Mouse (Mus musculus): Measurements from ENCODE around the gene Dck.
"Not testable (repeated sequence)": the region's sequence is repeated elsewhere in the genome, so short reads cannot be mapped to it uniquely, and the experiment has no call there.

The Dck gene

DNA sequence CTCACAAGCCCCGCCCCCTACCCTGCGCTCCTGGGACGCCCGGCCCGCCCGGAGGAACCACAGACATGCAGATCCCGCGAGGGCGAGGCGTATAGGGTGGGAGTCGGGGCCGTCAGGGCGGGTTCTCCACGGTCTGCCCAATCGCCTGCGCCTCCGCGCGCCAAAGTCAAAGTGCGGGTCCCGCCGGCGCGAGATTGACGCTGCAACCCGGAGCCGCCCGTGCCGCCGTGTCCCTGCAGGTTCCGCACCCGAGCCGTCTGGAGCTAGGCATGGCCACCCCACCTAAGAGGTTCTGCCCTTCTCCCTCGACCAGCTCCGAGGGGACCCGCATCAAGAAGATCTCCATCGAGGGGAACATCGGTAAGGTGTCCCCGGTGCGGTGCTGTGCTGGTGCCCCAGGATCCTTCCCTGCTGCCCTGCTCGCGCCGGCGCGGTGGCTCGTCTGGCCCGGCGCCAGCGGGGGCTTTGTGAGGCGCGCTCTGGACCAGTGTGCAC, at the start of gene Dck:
Gene Dck, plus strand, starts transcription at position 10 of the 495 bp plus-strand sequence.
- DNase-seq (ENCODE audit: low read depth), result peak; percentile 97

DNA sequence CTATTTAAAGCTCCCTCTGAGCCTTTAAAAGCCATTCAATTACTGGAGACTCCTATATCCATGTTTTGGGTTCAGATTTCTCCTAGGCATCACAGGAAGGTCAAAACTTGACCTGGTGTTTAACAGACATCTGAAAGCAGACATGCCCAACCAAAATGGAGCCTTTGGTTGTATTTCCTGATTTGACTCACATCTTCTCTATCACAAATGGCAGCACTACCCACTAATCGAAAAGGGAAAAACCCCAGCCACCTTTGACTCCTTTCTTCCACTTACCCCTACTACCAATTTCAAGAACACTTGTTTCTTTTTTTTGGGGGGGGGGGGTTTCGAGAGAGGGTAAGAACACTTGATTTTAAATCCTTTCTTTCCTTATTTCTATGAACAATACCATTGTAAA, 47.8 kb upstream of the Dck start:
- DNase-seq (ENCODE audit: low read depth), result no peak

DNA sequence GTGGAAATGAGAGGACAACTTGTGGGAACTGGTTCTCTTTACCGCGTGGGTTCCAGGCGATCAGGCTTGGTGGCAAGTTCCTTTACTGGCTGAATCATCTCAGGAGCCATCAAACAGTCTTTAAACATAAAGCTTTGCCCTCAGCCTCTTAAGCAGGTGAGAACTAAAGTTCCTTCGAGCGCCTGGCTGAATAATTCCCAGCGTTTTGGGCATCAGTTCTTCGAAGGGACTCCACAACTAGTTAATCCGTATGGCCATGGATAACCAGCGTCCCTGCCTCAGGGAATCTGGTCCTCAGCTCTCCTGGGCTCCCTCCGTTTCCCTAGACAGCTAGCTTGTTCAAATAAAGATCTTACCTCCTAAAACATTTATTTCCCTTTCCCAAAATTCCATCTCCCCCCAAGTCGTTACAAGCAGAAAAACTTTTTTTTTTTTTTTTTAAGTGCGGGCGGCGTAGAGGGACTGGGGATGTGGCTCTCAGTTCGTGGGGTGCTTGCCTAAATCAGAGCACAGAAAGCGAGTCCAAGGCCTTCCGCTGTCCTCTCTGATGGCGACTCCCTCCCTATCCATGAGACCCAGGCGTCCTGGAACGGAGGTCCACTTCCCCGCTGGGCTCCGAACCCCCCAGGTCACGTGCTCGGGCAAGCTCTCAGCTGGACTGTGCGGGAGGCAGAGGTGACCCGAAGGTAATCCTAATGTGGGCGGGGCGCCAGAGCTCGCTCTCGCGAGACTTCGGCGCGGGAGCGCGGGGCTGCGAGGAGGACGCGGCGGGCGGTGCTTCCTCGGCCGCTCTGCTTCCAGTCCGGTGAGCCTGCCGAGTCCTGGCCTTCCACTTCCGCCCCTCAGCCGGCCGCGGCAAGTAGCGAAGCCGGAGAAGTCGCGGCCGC, 44.4 kb upstream of the Dck start, which contains the start of gene Mob1b:
Gene Mob1b, plus strand, starts transcription at position 740 of the 887 bp plus-strand sequence.
- peak; percentile 95 for DNase-seq (ENCODE audit: low read depth)

DNA sequence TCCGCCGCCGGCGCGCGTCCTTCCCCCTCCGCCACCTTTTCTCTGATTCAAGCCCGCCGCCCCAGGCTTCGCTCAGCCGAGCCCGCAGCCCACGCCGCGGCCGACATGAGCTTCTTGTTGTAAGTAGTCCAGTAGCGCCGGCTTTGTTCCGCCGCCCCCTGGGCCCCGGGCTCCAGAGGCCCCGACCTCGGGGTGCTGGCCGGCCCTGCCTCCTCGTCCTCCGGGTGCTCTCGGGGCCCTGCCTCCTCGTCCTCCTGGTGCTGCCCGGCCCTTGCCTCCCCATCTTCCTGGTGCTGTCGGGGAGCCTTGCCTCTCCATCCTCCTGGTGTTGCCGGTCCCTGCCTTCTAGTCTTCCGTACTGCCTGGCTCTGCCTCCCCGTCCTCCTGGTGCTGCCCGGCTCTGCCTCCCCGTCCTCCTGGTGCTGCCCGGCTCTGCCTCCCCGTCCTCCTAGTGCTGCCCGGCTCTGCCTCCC, 43.8 kb upstream of the Dck start:
- DNase-seq (ENCODE audit: low read depth), result no peak

DNA sequence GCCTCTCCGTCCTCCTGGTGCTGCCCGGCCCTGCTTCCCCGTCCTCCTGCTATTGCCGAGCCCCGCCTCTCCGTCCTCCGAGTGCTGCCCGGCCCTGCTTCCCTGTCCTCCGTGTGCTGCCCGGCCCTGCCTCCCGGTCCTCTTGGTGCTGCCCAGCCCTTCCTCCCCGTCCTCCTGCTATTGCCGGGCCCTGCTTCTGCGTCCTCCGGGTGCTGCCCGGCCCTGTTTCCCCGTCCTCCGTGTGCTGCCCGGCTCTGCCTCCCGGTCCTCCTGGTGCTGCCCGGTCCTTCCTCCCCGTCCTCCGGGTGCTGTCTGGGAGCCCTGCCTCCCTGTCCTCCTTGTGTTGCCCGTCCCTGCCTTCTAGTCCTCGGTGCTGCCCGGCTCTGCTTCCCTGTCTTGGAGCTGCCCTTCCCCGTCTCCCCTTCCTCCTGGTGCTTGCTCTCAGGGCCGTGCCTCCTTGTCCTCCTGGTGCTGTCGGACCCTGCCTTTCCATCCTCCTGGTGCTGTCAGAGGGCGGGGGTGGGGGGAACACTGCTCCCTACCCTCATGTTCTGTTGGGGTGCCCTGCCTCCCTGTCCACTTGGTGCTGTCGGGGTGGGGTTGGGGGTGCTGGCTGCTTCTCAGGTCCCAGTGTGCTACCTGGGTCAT, 43.1 kb upstream of the Dck start:
- peak; percentile 34 for DNase-seq (ENCODE audit: low read depth)

DNA sequence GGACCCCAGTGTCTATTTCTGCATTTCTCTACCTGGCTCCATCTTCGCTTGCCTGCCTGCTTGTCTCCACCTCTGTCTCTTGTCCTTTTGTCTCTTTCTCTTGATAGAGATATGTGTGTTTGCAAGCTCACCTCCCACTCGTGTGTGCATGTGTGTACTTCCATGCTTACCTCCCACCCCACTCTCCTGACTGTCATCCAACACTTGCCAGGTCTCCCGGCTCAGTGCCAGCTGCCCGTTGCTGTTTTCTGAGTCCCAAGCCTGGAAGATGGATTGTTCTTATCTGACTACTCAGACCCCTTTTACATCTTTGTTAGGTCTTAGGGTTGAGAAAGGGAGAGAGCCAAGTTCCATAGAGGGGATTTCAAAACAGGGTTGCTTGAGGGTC, 42.6 kb upstream of the Dck start:
- no peak for DNase-seq (ENCODE audit: low read depth)

DNA sequence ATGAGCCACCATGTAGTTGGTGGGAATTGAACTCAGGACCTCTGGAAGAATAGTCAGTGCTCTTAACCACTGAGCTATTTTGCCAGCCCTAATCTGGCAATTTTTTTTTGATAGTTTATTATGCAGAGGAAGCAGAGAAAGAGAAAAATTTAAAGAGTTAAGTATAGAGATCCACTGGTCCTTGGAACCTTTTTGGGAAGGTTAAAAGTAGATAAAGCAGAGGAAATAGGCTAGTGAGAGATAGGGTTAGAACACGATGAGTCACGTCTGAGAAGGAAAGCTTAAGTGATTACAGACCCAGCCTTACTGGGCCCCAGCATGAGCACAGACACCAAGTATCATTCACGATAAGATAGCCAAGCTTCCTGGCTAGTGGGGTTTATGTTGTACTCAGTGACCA, 40.8 kb upstream of the Dck start:
- DNase-seq (ENCODE audit: low read depth), result no peak

DNA sequence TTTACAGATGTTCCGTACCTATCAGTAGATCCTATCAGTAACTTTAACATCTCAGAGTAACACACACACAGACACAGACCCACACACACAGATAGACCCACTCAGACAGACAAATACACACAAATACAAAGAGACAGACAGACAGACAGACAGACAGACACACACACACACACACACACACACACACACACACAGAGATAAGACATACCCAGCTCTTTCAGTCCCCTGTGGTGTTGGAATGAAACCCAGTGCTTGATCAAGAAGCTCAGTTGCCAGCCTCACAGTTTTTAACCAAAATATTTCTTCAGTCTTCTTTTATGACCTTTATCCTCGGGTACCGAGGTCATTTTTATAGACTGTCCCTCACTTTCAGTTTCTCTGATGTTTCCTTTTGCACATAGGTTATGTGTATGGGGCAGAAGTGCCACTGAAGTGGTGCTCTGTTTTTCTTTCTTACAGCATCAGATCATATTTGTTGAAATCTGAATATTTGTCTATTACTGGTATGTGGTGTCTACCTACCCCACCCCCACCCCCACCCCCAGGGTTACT, 37.1 kb upstream of the Dck start:
- DNase-seq (ENCODE audit: low read depth), result peak; percentile 34

DNA sequence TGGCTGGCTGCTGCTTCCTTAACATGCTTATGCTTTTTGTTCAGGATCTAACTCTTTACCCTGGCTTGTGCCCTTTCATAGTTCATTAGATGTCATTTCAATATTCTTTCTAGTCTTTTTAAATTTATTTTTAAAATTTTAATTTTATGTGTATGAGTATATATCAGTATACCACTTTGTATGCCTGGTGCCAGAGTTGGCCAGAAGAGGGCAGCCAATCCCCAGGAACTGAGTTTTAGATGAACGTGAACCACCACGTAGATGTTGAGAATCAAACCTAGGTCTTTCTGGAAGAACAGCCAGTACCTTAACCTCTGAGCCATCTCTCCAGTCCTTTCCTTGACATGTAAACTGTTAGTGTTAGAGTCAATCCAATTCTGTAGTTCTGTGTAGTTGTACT, 30.0 kb upstream of the Dck start:
- DNase-seq (ENCODE audit: low read depth), result peak; percentile 48

DNA sequence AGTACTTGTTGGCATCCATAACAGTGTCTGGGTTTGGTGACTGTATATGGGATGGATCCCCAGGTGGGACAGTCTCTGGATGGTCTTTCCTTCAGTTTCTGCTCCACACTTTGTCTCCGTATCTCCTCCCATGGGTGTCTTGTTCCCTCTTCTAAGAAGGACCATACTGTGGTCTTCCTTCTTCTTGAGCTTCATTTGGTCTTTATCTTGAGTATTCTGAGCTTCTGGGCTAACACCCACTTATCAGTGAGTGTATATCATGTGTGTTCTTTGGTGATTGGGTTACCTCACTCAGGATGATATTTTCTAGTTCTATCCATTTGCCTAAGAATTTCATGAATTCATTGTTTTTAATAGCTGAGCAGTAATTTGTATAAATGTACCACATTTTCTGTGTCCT, 23.7 kb upstream of the Dck start:
- DNase-seq (ENCODE audit: low read depth), result not testable (repeated sequence)

DNA sequence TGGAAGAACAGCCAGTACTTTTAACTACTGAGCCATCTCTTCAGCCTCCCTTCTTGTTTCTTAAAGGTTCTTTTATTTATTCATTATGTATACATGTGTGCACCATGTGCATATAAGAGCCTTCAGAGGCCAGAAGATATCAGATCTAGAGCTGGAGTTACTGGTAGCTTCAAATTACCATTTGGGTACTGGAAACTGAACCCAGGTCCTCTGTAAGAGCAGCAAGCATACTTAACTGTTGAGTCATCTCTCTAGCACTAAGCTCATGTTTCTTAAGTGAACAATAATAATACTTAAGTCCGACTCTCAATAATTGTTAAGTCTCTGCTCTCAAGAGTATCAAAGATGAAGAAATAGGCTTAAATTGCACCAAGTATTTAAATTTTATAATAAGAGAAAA, 17.0 kb upstream of the Dck start:
- DNase-seq (ENCODE audit: low read depth), result no peak

DNA sequence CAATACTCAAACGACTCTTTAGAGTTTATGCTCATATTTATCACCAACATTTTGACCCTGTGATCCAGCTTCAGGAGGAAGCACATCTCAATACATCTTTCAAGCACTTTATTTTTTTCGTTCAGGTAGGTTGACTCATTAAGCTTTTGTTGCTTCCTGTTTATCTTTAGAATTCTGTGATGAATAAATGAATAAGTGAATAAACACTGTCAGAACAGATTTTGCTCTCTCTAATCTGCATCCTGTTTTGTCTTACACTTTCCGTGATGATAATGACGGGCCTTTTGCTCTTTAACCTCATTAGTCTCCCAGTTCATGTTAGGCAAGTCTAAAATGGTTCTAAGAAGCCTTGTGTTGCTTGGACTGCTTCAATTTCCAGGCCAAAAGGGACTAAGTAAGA, 11.6 kb upstream of the Dck start:
- no peak for DNase-seq (ENCODE audit: low read depth)

DNA sequence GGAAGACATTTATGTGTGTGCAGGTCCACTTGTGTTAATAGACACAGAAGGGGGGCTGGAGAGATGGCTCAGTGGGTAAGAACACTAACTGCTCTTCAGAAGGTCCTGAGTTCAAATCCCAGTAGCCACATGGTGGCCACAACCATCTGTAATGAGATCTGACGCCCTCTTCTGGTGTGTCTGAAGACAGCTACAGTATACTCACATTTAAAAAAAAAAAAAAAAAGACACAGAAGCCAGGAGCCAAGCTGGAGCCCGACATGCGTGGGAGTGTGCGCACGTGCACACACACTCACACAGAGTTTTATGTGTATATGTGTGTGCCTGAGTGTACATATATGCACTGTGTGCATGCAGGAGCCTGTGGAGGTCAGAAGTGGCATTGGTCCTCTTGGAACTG, 2.2 kb upstream of the Dck start:
- DNase-seq (ENCODE audit: low read depth), result no peak

DNA sequence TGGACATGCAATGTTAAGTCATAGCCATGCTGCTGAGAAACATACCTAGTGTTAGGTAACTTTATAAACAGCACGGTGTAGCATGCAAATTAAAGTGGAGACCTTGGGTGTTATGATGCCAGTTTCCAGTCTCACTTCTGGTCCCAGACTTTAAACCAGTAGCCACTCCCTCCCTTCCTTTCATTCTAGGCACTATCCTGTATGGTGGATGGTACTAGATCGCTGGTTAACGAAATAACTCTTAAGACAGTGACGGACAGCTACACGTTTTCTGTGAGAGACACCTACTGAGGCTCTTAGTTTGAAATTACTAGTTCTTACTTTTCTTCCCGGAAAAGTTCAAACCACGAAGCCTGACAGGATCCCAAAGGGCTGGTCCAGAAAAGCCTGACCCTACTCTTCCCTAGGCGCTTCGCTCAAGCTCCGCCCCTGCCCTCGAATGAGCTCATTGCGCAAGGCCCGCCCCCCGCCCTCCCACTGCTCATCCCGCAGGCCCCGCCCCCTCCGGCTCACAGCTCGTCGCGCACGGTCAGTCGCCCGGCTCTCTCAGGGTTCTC, 288 bp upstream of the Dck start:
- DNase-seq (ENCODE audit: low read depth), result no peak

DNA sequence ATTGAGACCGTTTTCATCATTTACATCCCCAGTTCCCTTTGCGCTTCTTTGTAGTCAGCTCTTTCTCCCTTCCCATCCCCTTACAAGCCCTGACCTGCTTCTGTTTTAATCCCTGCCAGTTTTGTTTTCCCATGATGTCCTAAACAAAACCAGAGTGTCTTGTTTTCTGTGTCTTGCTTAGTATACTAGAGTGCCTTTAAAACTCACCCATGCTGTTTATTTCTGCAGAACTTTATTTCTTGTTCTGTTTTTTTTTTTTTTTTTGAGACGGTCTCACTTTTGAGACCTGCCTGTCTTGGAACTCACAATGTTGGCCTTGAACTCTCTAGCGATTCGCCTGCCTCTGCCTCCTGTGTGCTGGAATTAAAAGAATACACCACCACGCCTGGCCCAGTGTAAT, 791 bp downstream of the Dck start:
- DNase-seq (ENCODE audit: low read depth), result no peak

DNA sequence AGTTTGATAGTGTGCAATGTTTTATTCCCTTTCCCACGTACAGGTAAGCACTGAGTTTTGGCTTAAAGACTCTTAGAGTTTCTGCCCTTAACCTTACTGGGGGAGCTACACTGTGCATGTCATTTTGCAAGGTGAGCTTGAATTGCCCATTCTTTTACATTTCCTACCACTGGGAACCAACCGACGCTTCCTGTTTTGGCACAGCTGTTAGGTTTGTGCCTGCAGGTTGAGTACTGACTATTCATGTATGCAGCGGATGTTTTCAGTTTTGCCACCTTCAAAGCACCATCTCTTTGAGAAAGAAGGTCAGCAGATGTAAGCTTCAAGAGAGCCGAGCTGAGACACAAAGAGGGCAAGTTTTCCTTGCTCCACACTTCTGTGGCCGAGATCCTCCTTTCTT, 1.3 kb downstream of the Dck start:
- DNase-seq (ENCODE audit: low read depth), result peak; percentile 63

DNA sequence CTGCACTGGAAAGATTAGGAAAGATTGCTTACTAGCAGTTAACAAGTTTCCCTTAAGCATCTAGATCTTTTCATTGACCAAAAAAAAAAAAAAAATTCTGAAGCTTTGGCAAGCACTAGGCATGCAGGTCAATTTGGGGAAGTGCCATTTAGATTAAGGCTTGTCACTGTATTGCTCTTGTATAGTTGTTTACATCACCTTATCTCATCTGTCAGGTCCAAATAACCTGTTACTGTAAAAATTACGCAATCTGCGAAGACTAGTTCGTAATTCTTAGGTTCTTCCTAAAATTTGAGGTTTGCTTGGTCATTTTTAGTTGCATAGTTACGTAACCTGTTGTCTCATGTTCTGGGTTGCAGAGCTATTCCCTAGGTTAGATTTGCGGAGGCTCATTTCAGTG, 2.1 kb downstream of the Dck start:
- DNase-seq (ENCODE audit: low read depth), result peak; percentile 9

DNA sequence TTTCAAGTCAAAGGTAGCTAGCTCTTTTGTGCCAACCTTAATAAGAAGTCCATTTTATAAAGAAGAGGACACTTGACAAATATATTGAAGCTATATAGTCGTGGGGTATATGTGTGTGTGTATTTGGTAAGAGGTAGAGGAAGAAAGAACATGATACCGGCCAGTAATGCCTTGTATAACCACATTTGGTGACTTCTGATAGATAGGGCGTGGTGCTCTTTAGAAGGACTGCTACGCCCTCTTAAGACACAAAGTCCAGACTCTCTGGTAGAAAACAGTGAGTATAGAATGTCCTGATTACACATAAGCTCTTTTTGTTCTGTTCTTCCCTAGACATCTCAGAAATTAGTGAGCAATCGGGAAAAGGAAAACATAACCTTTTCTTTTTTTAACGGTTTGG, 3.4 kb downstream of the Dck start:
- DNase-seq (ENCODE audit: low read depth), result no peak

DNA sequence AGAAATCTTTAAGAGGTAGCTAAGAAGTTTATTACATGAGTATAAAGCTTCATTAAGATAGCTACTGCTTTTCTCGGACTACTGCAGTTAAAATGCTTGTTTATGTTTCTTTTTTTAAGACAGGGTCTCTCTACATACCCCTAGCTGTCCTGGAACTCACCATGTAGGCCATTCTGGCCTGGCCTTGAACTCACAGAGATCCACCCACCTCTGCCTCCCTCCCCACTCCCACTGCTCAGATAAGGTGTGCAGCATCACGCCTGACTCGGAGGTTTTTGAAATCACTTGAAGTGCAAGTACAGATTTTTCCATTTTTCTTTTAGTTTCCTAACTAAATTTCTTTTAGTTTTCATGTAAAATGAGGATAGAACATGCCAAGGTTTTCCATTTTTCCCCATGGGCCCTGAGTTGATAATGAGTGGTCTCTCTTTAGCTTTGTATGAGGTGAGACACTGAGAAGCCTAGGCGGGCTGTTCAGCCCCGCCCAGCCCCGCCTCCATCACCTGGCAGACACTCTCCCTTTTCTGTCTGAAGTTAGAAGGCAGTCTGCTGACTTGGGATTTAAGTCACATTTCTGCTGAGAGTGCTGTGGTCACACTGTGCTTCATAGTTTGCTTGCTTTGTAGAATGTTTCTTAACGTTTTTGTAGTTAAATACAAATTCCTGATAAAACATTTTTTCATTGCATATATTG, 17.4 kb downstream of the Dck start:
- no peak for DNase-seq (ENCODE audit: low read depth)

DNA sequence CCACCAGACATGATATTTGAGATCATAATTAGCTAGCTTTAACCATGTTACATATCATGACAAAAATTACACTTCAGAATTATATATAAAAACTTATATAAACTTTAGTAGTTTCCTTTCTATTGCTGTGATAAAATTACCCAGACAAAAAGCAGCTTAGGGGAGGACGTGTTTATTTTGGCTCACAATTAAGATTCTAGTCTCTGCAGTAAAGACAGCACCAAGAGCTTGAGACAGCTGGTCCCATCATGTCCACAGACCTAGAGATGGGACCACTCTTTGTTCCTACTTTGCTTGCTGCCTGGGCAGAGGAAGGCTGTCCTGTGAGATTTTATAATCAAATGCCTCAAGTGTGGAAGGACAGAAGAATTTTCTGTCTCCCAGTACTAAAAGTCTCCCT, 20.3 kb downstream of the Dck start:
- DNase-seq (ENCODE audit: low read depth), result no peak

DNA sequence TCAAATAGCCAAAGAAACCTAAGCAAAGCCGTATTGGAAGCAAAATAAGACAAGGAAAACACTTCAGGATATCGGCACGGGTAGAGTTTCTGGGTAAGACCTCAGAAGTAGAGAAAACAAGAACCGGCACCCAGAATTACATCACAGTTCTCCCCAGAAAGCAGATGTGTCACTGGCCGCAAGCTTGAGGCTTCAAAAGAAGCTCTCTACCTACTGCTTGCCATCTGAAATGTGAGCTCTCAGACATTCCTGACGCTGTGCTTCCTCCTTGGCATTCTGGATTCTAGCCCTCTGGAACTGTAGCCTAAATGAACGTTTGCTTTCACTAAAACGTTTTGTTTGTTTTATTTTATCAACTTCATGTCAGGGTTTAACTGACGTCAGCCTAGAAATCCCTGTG, 25.9 kb downstream of the Dck start:
- no peak for DNase-seq (ENCODE audit: low read depth)

Measured in naive thymus-derived CD4-positive, alpha-beta T cell, adult 2 months (primary cell).